Mouse (Mus musculus) kidney, postnatal 0 days (tissue): ENCODE results near the gene Thap8. TPM values are rescaled to one million over a fixed set of nuclear protein-coding genes. Genes with fewer than 3 reads are reported as not detected.

Experiments used
- ATAC-seq: fragments of 200-750 bp; cut with Nextera tagmentation; replicated peaks from 2 replicates; pipeline ENCODE4 v1.8.0; 2017; ENCODE audit warnings: low read depth, moderate number of reproducible peaks, moderate TSS enrichment, moderate library complexity; ENCODE audit not compliant: low FRiP score
- DNase-seq: peaks from one replicate; pipeline ENCODE4 v3.0.0-alpha.2; 2016; ENCODE audit warnings: low spot score
- H3K27ac ChIP-seq: fragments of 300-500 bp; sonication (generic); 2 replicates; pipeline ENCODE4 v1.5.1; 2014; ENCODE audit warnings: mild to moderate bottlenecking
- H3K27me3 ChIP-seq: fragments of 300-500 bp; sonication (generic); 2 replicates; pipeline ENCODE4 v1.6.1; 2014; ENCODE audit warnings: low read length, mixed read lengths; ENCODE audit not compliant: insufficient read depth
- H3K36me3 ChIP-seq: fragments of 300-500 bp; sonication (generic); 2 replicates; pipeline ENCODE4 v1.6.1; 2014; ENCODE audit warnings: low read length, mixed read lengths; ENCODE audit not compliant: insufficient read depth
- H3K4me1 ChIP-seq: fragments of 300-500 bp; sonication (generic); replicated peaks from 2 replicates; pipeline ENCODE4 v1.6.1; 2014; ENCODE audit warnings: antibody characterized with exemption, low read length, mixed read lengths; ENCODE audit not compliant: insufficient read depth
- H3K4me2 ChIP-seq: fragments of 300-500 bp; sonication (generic); 2 replicates; pipeline ENCODE4 v1.6.1; 2014; ENCODE audit warnings: mild to moderate bottlenecking, low read length, moderate library complexity, mixed read lengths
- H3K4me3 ChIP-seq: fragments of 300-500 bp; sonication (generic); replicated peaks from 2 replicates; pipeline ENCODE4 v1.5.1; 2014; ENCODE audit warnings: low read depth, low read length
- H3K9ac ChIP-seq: fragments of 300-500 bp; sonication (generic); 2 replicates; pipeline ENCODE4 v1.6.1; 2014; ENCODE audit warnings: low read depth, low read length
- H3K9me3 ChIP-seq: fragments of 300-500 bp; sonication (generic); replicated peaks from 2 replicates; pipeline ENCODE4 v1.6.1; 2016; ENCODE audit warnings: low read length, inconsistent platforms, mixed read lengths
- CTCF ChIP-seq: IDR thresholded peaks from 2 replicates; pipeline ENCODE4 v1.5.1; 2016; ENCODE audit warnings: antibody characterized with exemption, low read depth, mild to moderate bottlenecking, moderate library complexity
- WGBS: fragments of 180-500 bp; shearing (Covaris S2); extraction: QIAGEN DNeasy Blood & Tissue Kit; methylation state at CpG from one replicate; pipeline ENCODE4 v1.1.7; 2014; 5-methylcytosine and 5-hydroxymethylcytosine counted together
- polyA plus RNA-seq: library from polyadenylated mRNA; unstranded; fragments of >200 nt; fragmentation: Nextera tagmentation; extraction: Ambion mirVana; gene quantifications from 2 replicates; pipeline ENCODE4 v1.2.1, GENCODE M21; 2015

Gene Thap8
- polyA plus RNA-seq, 1 experiment from 2014 or later: 0.11 TPM

- 0 out of 2 replicates have a peak overlapping the region, but pooled peaks have one; percentile 11 for H3K4me3 ChIP-seq
Observed at GRCm38 (mm10) chr7:30313666-30314320, 33.9 kb downstream of the Thap8 start.

GRCm38 (mm10) chr7:30314721-30315155, 34.8 kb downstream of the Thap8 start, which contains the start of gene Syne4:
TSS of gene Syne4 (plus strand) at chr7:30314807.
- Histone ChIP-seq H3K36me3 (peaks cover 5% of the 10 kb centered on the region; the same call in 1 of the 2 replicates), H3K27me3 (no peaks in the 10 kb centered on the region), H3K4me1 (0 out of 2 replicates have a peak, but pooled peaks cover 8% of the 10 kb centered on the region), H3K9me3 (no peaks in the 10 kb centered on the region), H3K9ac (peak within 1 kb of the TSS; percentile 55), H3K27ac (peak within 1 kb of the TSS; percentile 83), H3K4me2 (peak within 1 kb of the TSS; percentile 57), H3K4me3 (peak within 1 kb of the TSS; percentile 37)
- no peak for TF ChIP-seq CTCF
- ATAC-seq (peak; percentile 74), DNase-seq (peak; percentile 58)
- 2% methylated on average over 9 of the region's 9 CpGs for WGBS

More at GRCm38 (mm10) chr7:30313666-30314320, 33.9 kb downstream of the Thap8 start:
- H3K36me3 ChIP-seq: peaks cover 5% of the 10 kb centered on the region; the same call in 1 of the 2 replicates
- ATAC-seq (peak; percentile 59), DNase-seq (no peak)
- 41% methylated on average over 27 of the region's 27 CpGs for WGBS
- peak overlapping the region; percentile 18; the same call in 1 of the 2 replicates for H3K9ac ChIP-seq
- H3K4me1 ChIP-seq: peaks cover 14% of the 10 kb centered on the region; the same call in 1 of the 2 replicates
- H3K27me3 ChIP-seq: no peaks in the 10 kb centered on the region
- H3K27ac ChIP-seq: peak overlapping the region; percentile 72
- peak; percentile 31; the same call in 1 of the 2 replicates for TF ChIP-seq CTCF
- peak overlapping the region; percentile 57 for H3K4me2 ChIP-seq
- H3K9me3 ChIP-seq: no peaks in the 10 kb centered on the region

GRCm38 (mm10) chr7:30315559-30316529, 36.0 kb downstream of the Thap8 start:
- Histone ChIP-seq H3K4me3 (peak overlapping the region; percentile 37), H3K9ac (peak overlapping the region; percentile 55; the same call in 1 of the 2 replicates), H3K36me3 (peaks cover 5% of the 10 kb centered on the region; the same call in 1 of the 2 replicates), H3K9me3 (no peaks in the 10 kb centered on the region), H3K27me3 (no peaks in the 10 kb centered on the region), H3K4me2 (peak overlapping the region; percentile 57), H3K27ac (peak overlapping the region; percentile 83; the same call in 1 of the 2 replicates), H3K4me1 (0 out of 2 replicates have a peak, but pooled peaks cover 8% of the 10 kb centered on the region)
- 61% methylated on average over 13 of the region's 13 CpGs for WGBS
- no peak for DNase-seq
- no peak for TF ChIP-seq CTCF
- ATAC-seq: no peak

GRCm38 (mm10) chr7:30318142-30318541, 38.2 kb downstream of the Thap8 start:
- WGBS: 66% methylated on average over 3 of the region's 3 CpGs
- peaks cover 8% of the 10 kb centered on the region; the same call in 1 of the 2 replicates for H3K4me1 ChIP-seq
- no peak overlapping the region for H3K4me3 ChIP-seq
- H3K36me3 ChIP-seq: no peaks in the 10 kb centered on the region
- H3K9ac ChIP-seq: no peak overlapping the region
- no peak overlapping the region for H3K27ac ChIP-seq
- no peak for ATAC-seq
- no peak for TF ChIP-seq CTCF
- H3K27me3 ChIP-seq: no peaks in the 10 kb centered on the region
- peak; percentile 39 for DNase-seq
- no peak overlapping the region for H3K4me2 ChIP-seq
- H3K9me3 ChIP-seq: no peaks in the 10 kb centered on the region

- H3K4me1 ChIP-seq: no peaks in the 10 kb centered on the region; the same call in 1 of the 2 replicates
- 0 out of 2 replicates have a peak overlapping the region, but pooled peaks have one; percentile 78 for H3K9ac ChIP-seq
- H3K9me3 ChIP-seq: no peaks in the 10 kb centered on the region
- H3K4me2 ChIP-seq: peak overlapping the region; percentile 91
- H3K4me3 ChIP-seq: peak overlapping the region; percentile 70; the same call in 1 of the 2 replicates
- H3K36me3 ChIP-seq: no peaks in the 10 kb centered on the region
- no peak for DNase-seq
- TF ChIP-seq CTCF: no peak
- no peaks in the 10 kb centered on the region for H3K27me3 ChIP-seq
- no peak overlapping the region for H3K27ac ChIP-seq
- 78% methylated on average over 2 of the region's 2 CpGs for WGBS
- ATAC-seq: no peak
Observed at GRCm38 (mm10) chr7:30320946-30321345, 41.1 kb downstream of the Thap8 start.
